Mouse (Mus musculus) T-helper 1 cell (primary cell): ENCODE measurements around the gene Fam160a2.
"Not testable (repeated sequence)": the region's sequence is repeated elsewhere in the genome, so short reads cannot be mapped to it uniquely, and the experiment has no call there.

Experiments used
- in situ Hi-C: fragments of 300-600 bp; cut with MboI, MseI; formaldehyde crosslinking; loops from one replicate; pipeline ENCODE4 v1.15.1; 2025; ENCODE audit warnings: high pct_unique_total_duplicates

Fam160a2 gene

DNA sequence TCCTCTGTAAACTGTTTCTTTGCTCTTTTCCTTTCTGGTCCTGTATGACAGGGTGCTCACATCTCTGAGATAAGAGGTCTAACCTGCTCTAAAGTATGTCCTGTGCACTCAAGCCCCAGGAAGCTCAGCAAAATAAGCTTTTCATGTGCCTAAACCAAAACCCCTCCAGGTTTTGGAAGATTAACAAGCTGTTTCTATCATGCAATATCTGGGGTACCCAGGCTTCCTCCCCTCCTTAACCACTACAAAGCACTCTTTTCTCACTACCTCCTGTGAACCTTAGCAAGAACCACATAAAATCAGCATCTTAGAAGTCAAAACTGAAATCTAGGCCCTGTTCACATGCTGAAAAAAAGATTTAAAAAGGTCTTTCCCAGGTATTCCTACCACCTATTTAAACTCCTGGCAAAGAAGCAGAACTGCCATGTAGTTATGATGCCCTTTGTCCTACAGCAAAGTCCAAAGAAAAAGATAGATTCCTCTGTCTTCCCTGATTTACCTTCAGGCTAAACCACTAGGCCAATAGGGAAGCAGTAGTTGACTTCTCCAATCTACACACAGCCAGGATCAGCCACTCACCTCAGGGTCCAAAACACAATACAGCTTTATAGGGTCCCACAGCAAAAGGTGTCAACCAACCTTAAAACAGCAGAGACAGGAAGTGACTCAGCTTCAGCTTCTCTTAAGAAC lies 4.6 kb downstream of the Fam160a2 start:
- in situ Hi-C loops: loop anchor here (25.0 kb wide), 1 partner anchor 933 kb away; the partner anchor contains the start of gene Trim30a

DNA sequence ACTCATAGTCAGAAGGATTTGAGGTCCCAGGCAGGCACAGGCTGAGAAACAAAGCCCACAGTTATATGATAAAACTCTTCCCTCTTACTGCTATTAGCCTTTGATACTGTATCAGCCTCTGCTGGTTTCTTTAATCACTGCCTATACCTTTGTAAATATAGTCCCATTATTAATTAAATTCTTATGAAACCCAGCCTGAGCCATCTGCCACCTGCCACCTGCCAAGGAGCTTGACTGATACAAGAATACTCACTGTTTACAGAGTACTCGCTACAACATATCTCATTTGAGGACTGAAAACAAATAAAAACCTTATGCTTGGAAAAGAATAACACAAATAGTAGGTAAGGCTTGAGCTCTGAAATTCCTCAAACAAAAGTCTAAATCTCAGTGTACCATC lies 5.2 kb downstream of the Fam160a2 start:
- in situ Hi-C loops: loop anchor here (25.0 kb wide), 1 partner anchor 932 kb away; the partner anchor contains the start of gene Trim30a

DNA sequence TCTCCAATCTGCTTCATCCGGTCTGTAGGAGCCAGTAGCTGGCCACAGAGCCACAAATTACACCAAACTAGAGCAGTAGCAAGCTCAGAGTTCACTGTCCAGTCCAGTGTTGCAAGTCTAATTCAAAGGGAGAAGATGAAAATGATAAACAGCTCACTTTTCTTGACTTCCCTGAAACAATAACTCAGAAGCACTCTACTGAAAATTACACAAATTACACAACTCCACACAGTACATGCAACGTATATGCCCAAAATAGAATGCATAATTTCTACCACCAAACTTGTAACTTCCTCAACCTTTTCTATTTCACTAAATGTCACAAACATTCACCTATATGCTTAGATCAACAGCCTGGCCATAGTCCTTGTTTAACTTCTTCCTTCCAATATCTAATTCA lies 9.6 kb downstream of the Fam160a2 start:
- in situ Hi-C loops: loop anchor here (25.0 kb wide), 1 partner anchor 928 kb away; the partner anchor contains the start of gene Trim30a

DNA sequence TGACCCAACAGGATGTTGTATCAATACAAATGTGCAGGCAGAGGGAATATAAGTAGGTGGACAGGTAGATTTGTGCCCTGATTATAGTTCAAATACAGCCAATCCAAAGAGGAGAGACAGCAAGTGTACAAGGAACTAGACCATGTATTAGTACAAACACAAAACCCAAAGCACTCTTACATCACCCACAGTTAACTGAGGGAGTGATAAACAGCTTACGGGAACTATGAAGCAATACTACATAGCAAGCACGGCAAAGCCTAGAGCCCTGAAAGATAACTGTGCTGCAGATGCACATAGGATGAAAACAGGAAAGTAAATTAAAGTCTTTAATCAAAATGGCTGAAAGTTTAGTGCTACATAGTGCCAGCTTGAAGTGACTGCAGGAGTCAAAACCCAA lies 12.2 kb downstream of the Fam160a2 start:
- in situ Hi-C loops: loop anchor here (25.0 kb wide), 1 partner anchor 925 kb away; the partner anchor contains the start of gene Trim30a

DNA sequence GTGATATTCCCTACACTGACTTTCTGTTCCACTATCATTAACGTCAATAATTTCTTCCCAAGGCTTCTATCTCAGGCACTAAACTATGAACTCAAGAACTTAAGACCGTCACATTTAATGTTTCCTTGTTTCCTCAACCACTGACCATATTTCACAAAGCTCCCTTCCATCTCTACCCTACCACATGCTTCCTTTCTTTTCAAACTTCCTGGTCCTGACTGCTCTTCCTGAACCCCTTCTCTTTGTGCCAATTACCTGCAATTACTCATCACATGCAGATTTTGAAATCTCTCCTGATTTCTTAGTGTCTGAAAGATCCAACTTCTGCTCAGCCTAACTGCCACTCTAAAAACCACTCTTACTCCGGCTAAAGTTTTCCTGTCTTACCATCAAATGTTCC lies 19.5 kb downstream of the Fam160a2 start:
- in situ Hi-C loops: loop anchor here (25.0 kb wide), 1 partner anchor 918 kb away; the partner anchor contains the start of gene Trim30a

DNA sequence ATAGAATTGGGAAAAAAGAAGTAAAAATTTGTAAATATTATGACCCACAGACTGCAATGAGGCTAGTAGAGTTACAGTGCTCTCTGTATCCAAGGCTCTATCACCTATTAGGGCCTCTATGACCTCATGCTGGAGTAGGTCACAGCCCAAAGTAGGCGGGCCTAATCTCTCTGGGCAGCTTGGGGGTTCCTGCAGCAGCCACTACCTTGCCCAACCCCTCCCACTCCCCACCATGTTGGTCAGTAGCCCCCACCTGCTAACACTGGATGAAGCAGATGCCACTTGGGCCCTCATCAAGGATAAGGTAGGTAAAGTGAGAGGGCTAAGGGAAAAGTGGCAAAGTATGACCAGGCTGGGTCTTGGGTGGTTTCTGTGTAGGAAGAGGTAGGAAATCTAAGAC lies 25.0 kb downstream of the Fam160a2 start, which contains the start of gene Gm5901:
Gm5901 (plus strand) TSS at position 173 of the 400 bp plus-strand sequence.
- in situ Hi-C loops: loop anchor here (25.0 kb wide), 1 partner anchor 913 kb away; the partner anchor contains the start of gene Trim30a

DNA sequence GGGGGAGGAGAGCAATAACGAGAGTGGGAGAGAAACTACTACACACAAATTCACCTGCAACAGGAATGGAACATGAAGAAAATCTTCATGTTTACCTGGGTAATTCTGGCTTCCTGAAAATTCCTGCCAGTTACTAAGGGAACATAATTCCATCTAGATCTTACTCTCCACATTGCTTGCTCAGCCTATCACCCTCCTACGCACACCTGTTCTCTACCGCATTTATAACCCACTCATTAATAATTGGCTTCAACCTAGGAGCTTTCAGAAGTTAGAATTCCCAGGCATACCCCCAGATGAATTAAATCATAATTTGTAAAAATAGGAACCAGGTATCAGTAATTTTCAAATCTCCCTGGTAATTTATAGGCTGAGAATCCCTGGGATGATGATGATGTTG lies 25.9 kb downstream of the Fam160a2 start:
- in situ Hi-C loops: no loop called here

DNA sequence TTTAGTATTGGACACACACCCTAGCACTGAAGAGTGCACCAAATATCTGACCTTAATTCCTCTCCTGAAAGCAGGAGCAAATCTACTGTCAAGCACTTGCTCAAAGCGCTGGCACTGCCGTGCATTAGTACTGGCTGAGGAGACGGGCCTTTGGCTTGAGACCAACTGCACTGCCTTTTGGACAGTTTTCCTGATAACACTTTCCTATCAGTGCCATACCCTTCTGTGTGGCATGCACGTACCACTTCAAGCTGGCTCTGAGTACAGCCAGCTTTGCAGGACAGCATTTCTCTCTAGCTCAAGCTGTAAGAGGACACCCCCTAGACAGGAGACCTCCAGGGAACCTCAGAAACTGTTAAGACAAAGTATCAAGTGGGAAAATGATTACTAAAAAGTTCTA lies 26.3 kb downstream of the Fam160a2 start:
- in situ Hi-C loops: no loop called here

DNA sequence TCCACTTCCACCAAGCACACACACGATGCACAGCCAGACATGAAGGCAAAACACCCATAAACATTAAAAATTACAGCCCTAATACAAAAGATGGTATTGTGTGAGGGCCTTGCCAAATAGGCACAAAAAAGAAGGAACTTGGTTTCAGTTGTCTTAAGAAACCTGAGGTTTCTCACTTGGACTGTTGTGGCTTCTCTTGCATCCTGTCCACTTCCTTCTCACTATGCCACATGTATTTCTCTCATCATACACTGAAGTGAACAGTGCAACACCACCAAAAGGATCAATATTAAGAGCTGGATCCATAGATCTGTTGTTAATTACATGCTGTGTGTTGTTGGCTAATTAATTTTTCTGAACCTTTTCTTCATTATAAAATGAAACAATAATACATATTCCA lies 26.9 kb downstream of the Fam160a2 start:
- in situ Hi-C loops: no loop called here

DNA sequence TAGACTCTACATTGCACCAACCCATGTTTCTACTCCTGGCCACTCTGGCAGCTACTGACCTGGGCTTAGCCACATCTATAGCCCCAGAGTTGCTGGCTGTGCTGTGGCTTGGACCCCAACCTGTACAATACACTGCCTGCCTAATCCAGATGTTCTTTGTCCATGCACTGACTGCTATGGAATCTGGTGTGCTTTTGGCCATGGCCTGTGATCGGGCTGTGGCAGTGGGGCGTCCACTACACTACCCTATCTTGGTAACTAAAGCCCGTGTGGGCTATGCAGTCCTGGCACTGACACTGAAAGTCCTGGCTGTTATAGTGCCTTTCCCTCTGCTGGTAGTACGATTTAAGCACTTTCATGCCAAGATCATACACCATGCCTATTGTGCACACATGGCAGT lies 31.3 kb downstream of the Fam160a2 start:
- in situ Hi-C loops: no loop called here

DNA sequence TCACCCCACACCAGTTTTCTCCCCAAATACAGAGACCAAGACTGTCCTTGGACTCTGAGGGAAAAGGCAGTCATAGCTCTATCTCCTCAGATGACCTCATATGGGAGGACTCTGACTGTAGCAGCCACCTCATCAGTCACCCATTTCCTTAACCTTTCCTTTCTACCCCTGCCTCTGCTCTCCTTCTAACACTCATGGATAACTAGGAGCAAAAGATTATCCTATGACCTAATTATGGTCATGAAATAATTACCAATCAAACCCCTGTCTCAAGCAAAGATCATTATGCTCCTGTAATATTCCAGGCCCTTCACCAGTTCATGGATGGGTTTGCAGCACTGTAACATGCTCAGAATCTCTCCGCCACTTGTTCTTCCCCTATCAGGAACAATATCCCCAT lies 31.9 kb downstream of the Fam160a2 start, which contains the start of gene Olfr692:
Olfr692 (plus strand) TSS at position 301 of the 400 bp plus-strand sequence.
- in situ Hi-C loops: no loop called here

DNA sequence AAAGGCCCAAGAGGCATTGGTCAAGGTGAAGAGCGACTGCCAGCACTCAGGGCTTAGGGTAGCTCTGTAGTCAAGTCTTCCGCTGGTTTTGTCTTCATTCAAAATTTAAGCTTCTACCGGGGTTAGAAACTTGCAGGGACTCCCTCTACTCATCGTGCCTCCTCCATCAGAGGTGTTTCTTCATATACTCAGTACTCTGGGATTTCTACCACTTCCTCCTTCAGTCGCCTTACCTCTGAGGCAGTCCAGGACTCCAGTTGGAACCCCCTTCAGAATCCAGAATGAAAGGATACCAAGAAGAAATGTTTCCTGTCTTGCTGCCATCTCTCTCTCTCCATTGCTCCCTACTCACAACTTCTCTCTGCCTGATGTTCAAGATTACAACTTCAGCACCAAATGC lies 32.6 kb downstream of the Fam160a2 start:
- in situ Hi-C loops: no loop called here

DNA sequence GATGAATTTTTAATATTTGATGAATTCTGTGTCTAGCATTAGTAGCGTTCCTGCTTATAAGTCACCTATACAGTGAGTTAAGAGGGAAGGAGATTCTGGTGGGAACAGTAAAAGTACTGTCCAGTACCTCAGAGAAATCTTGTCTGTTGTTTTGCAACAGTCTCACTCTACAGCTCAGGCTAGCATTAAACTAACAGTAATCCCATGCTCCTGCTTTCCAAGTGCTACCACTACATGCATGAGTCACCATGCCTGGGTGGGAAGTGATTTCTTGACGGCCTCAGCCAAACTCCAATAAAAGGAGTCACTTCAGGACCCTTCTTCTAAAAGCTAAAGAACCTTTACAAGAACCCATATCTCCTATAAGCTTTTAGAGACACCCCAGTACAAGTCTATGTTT lies 38.1 kb downstream of the Fam160a2 start:
- in situ Hi-C loops: no loop called here

DNA sequence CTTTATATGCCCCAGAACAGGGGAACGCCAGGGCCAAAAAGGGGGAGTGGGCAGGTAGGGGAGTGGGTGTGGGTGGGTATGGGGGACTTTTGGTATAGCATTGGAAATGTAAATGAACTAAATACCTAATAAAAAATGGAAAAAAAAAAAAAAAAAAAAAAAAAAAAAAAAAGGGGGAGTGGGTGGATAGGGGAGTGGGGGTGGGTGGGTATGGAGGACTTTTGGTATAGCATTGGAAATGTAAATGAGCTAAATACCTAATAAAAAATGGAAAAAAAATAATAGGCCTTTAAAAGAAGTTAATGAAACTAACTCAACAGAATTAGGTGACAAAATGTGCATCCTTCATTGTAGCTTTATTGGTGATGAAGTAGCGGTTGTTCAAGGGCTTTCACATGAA lies 43.4 kb downstream of the Fam160a2 start:
- in situ Hi-C loops: not testable (repeated sequence)

DNA sequence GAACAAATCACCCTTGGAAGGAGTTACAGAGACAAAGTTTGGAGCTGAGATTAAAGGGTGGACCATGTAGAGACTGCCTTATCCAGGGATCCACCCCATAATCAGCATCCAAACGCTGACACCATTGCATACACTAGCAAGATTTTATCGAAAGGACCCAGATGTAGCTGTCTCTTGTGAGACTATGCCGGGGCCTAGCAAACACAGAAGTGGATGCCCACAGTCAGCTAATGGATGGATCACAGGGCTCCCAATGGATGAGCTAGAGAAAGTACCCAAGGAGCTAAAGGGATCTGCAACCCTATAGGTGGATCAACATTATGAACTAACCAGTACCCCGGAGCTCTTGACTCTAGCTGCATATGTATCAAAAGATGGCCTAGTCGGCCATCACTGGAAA lies 43.8 kb downstream of the Fam160a2 start:
- in situ Hi-C loops: not testable (repeated sequence)

DNA sequence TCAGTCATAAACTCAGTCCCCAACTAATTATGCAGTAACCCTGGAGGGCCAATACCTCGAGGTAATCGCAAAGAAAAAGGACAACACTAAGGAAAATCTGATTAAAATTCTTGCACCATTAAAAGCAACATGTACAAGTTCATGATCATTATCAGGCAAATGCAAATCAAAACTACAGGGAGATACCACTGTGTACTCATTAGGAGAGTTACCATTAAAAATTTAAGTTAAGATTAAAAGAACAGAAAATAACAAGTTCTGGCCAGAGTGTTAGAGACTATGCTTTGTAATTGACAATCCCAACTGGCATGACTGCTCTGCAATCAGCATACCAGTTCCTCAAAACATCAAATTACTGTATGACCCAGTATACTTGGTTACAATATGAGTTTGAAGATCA lies 57.1 kb downstream of the Fam160a2 start:
- in situ Hi-C loops: loop anchor here (5.0 kb wide), 1 partner anchor 80 kb away; no protein-coding TSS in a partner anchor

DNA sequence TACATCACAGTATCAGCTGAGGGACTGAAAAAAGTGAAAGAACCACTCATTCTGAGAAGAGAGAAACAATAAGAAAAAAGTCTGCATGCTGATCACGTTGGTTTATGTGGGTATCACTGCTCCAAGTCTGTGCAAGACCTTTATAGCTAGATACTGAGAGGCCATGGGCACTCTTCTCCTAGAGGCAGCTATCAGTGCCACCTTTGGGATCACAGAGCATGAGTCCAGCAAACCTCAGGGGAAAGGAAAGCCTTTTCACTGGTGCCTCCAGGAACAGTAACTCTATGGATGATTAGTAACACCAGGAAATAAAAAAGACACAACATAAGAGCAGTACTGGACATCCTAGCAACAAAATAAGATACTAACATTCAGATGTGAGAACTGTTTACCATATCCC lies 57.7 kb downstream of the Fam160a2 start, which contains the start of gene Olfr691:
Olfr691 (minus strand) TSS at position 101 of the 400 bp plus-strand sequence.
- in situ Hi-C loops: loop anchor here (5.0 kb wide), 1 partner anchor 80 kb away; no protein-coding TSS in a partner anchor

DNA sequence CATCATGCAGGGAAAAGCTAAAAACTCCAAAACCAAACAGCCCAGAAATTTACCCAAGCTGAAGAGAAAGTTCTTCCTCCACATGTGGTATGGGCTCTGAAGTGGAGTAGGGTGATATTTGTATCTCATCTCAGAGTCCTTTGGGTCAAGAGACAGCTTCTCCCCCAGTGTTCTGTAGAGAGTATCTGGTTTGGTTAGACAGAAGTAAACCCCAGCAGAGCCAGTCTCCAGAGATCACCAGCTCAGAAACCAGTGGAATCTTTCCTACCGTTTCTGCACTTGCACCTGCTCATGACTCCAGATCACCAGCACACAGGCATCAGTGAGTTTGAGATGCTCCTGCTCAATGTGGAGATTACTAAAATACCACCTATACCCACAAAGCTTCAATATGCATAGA lies 65.8 kb downstream of the Fam160a2 start, which contains the start of gene Olfr690:
Olfr690 (minus strand) TSS at position 101 of the 400 bp plus-strand sequence.
- in situ Hi-C loops: no loop called here

DNA sequence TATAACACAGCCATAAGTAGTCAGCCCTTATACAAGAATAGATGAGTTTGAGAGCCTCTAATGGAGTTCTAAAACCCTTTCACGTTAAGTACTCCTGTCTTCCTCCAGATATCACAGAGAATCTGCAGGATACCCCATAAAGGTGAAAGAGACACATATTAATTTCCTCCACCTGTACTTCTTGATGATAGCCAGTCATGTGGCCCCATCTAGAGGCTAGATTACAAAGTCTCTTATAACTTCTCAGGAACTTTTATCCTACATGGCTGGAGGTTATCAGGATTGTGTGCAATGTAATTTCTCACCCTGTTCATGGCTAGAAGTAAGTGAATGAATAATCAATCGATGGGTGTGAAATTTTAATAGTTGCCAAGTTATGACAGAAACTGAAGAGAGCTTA lies 74.6 kb downstream of the Fam160a2 start:
- in situ Hi-C loops: no loop called here
